Mouse (Mus musculus) lung, adult 2 months (tissue): Measurements from ENCODE around the gene Card11.

Source experiments
- CTCF ChIP-seq: fragments of 200-500 bp; IDR thresholded peaks from 2 replicates; pipeline ENCODE4 v1.5.1; 2011; ENCODE audit warnings: mild to moderate bottlenecking, low read length, control low read depth; ENCODE audit not compliant: insufficient read depth
- POLR2A ChIP-seq: fragments of 200-500 bp; IDR thresholded peaks from 2 replicates; pipeline ENCODE4 v1.6.1; 2011; ENCODE audit warnings: low read depth, mild to moderate bottlenecking, control low read depth, low read length, borderline replicate concordance; ENCODE audit errors: extremely low read depth

- no peak for TF ChIP-seq POLR2A
- TF ChIP-seq CTCF: peak; percentile 55
Measured at GRCm38 (mm10) chr5:140847300-140847729, 153.1 kb downstream of the Card11 start.
